Mouse (Mus musculus) stomach, postnatal 0 days (tissue): ENCODE data around the gene Adra1b.

Experiments
- CTCF ChIP-seq: IDR thresholded peaks from 2 replicates; pipeline ENCODE4 v1.5.1; 2016; ENCODE audit warnings: antibody characterized with exemption, low read depth, mild to moderate bottlenecking, moderate library complexity
- EP300 ChIP-seq: optimal IDR thresholded peaks from 2 replicates; pipeline ENCODE3; 2016; ENCODE audit warnings: antibody characterized with exemption

- TF ChIP-seq CTCF (no peak), EP300 (no peak)
Measured at GRCm38 (mm10) chr11:43826769-43827168, 74.2 kb downstream of the Adra1b start.
